Mouse (Mus musculus): Measurements from ENCODE around the gene Mmgt1. TPM values are rescaled to one million over a fixed set of nuclear protein-coding genes. Genes with fewer than 3 reads are reported as not detected.

The Mmgt1 gene
- polyA plus RNA-seq, 1 experiment from 2014 or later: 48.7 TPM

DNA sequence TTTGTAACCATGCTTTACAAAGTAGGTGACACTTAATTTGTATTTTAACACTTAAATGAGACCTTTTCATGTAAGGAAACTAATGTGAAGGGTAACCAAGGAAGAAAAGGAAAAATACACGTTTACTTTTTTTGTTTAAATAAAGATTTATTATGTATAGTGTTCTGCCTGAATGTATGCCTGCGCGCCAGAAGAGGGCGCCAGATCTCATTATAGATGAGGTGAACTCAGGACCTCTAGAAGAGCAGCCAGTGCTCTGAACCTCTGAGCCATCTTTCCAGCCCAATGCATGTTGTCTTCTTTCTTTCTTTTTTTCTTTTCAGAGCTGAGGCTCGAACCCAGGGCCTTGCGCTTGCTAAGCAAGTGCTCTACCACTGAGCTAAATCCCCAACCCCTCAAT, 25.4 kb downstream of the Mmgt1 start:
- Histone ChIP-seq H3K27ac (no peak overlapping the region), H3K4me1 (no peaks in the 10 kb centered on the region), H3K36me3 (ENCODE audit: poor library complexity, severe bottlenecking) (no peaks in the 10 kb centered on the region), H3K27me3 (no peaks in the 10 kb centered on the region), H3K4me2 (no peak overlapping the region), H3K9ac (no peak overlapping the region), H3K9me3 (replicated peaks) (no peaks in the 10 kb centered on the region), H3K4me3 (no peak overlapping the region)
- ATAC-seq: no peak
- WGBS: 24% methylated on average over 6 of the region's 6 CpGs

DNA sequence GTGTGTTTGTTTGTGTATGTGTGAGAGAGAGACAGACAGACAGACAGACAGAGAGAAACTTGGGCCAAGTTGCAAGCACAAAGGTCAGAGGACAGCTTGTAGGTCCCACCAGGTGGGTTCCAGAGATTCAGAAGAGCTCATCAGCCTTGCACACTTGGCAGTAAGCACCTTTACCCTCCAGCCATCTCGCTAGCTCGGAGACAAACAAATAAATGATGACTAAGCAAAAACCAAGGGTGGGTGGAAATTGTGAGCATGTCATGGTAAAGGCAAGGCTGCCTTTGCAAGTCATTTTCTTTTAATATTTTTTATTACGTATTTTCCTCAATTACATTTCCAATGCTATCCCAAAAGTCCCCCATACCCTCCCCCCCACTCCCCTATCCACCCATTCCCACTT, 44.3 kb downstream of the Mmgt1 start:
- Histone ChIP-seq H3K9ac (no peak overlapping the region), H3K4me3 (no peak overlapping the region), H3K4me1 (no peaks in the 10 kb centered on the region), H3K9me3 (replicated peaks) (no peaks in the 10 kb centered on the region), H3K4me2 (no peak overlapping the region), H3K27me3 (no peaks in the 10 kb centered on the region), H3K36me3 (ENCODE audit: poor library complexity, severe bottlenecking) (no peaks in the 10 kb centered on the region), H3K27ac (no peak overlapping the region)
- 69% methylated on average over 3 of the region's 3 CpGs for WGBS
- ATAC-seq: no peak

DNA sequence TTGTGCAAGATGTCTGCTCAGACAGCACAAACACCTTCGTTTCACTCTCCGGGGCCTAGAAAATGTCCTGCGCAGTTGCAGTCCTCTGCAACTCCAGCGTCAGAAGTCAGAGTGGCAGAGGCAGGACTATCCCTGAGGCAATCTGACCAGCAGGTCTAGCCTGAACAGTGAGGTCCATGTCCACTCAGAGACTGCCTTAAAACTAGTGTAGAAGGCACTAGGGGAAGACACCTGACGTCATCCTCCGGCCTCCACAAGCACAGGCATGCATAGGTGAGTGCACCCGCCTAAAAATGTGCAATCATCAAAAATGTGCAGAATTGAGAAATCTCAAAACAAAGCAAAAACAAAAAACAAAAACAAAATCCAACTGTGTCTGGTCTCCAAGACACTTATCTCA, 48.4 kb downstream of the Mmgt1 start, which contains the start of gene Gm648:
Gene Gm648 (minus strand): TSS at position 101 of the 400 bp plus-strand sequence.
- no peaks in the 10 kb centered on the region for H3K9me3 ChIP-seq (replicated peaks)
- no peak within 1 kb of the TSS for H3K27ac ChIP-seq
- 92% methylated on average over 7 of the region's 7 CpGs for WGBS
- H3K4me1 ChIP-seq: no peaks in the 10 kb centered on the region
- H3K4me2 ChIP-seq: no peak within 1 kb of the TSS
- H3K27me3 ChIP-seq: no peaks in the 10 kb centered on the region
- no peaks in the 10 kb centered on the region for H3K36me3 ChIP-seq (ENCODE audit: poor library complexity, severe bottlenecking)
- ATAC-seq: no peak
- no peak within 1 kb of the TSS for H3K4me3 ChIP-seq
- no peak within 1 kb of the TSS for H3K9ac ChIP-seq

DNA sequence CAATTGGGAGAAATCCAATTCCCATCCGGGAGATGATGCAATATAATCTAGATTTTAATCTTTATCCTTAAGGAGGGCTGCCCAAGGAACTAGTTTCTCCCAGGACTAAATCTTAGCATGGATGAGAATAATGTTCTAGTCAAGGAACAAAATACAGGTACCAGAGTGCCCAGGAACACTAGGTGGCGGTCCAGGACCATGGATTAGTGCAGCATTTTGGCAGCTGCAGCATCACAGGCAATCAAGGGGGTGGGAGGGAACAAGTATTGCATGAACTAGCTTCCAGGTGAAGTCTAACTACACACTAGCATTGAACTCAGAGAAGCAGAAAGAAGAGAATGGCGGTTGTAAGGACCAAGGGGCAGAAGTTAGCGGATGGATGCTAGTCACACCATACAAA, 60.7 kb downstream of the Mmgt1 start:
- Histone ChIP-seq H3K27ac (no peak overlapping the region), H3K27me3 (no peaks in the 10 kb centered on the region), H3K4me3 (no peak overlapping the region), H3K4me1 (no peaks in the 10 kb centered on the region), H3K36me3 (ENCODE audit: poor library complexity, severe bottlenecking) (no peaks in the 10 kb centered on the region), H3K9ac (no peak overlapping the region), H3K9me3 (replicated peaks) (no peaks in the 10 kb centered on the region), H3K4me2 (no peak overlapping the region)
- 47% methylated on average over 4 of the region's 4 CpGs for WGBS
- no peak for ATAC-seq

Small RNAs within 50 kb of the gene (microRNA-seq; reads per million reads assigned to microRNA genes)
- not detected for gene Mir5116

Other genes starting within 250 kb of the Mmgt1 start
- 6.3 and 9.0 TPM in 2 replicates for gene Smim10l2a, start 223.5 kb downstream of the Mmgt1 start, polyA plus RNA-seq (2015; fragmentation: Nextera tagmentation; extraction: Ambion mirVana)
- 1.4 and 1.5 TPM in 2 replicates for gene Gm2174, start 150.1 kb downstream of the Mmgt1 start, polyA plus RNA-seq (2015; fragmentation: Nextera tagmentation; extraction: Ambion mirVana)
- 16.4 and 19.4 TPM in 2 replicates for gene Ints6l, start 143.2 kb downstream of the Mmgt1 start, polyA plus RNA-seq (2015; fragmentation: Nextera tagmentation; extraction: Ambion mirVana)
- not detected in 2 replicates for gene Gm10477, start 73.3 kb downstream of the Mmgt1 start, polyA plus RNA-seq (2015; fragmentation: Nextera tagmentation; extraction: Ambion mirVana)
- not detected in 2 replicates for gene Gm648, start 48.5 kb downstream of the Mmgt1 start, polyA plus RNA-seq (2015; fragmentation: Nextera tagmentation; extraction: Ambion mirVana)
- 25.0 and 32.5 TPM in 2 replicates for gene Slc9a6, start 11.7 kb upstream of the Mmgt1 start, polyA plus RNA-seq (2015; fragmentation: Nextera tagmentation; extraction: Ambion mirVana)
- 138 and 154 TPM in 2 replicates for gene Fhl1, start 133.7 kb upstream of the Mmgt1 start, polyA plus RNA-seq (2015; fragmentation: Nextera tagmentation; extraction: Ambion mirVana)
- 0.78 and 1.0 TPM in 2 replicates for gene Map7d3, start 224.3 kb upstream of the Mmgt1 start, polyA plus RNA-seq (2015; fragmentation: Nextera tagmentation; extraction: Ambion mirVana)

Measured in forebrain, embryonic 13.5 days (tissue).